Mouse (Mus musculus) forebrain, embryonic 11.5 days (tissue): ENCODE measurements around the gene Patl2. TPM values are rescaled to one million over a fixed set of nuclear protein-coding genes. Genes with fewer than 3 reads are reported as not detected.

Experiments
- ATAC-seq: fragments of 200-750 bp; cut with Nextera tagmentation; replicated peaks from 2 replicates; pipeline ENCODE4 v1.8.0; 2017; ENCODE audit warnings: moderate TSS enrichment; ENCODE audit not compliant: low FRiP score
- DNase-seq: peaks from one replicate; pipeline ENCODE4 v3.0.0-alpha.2; 2017; ENCODE audit warnings: low spot score
- H3K27ac ChIP-seq: fragments of 300-500 bp; sonication (generic); 2 replicates; pipeline ENCODE4 v1.5.1; 2014; ENCODE audit warnings: low read depth, low read length
- H3K27me3 ChIP-seq: fragments of 300-500 bp; sonication (generic); 2 replicates; pipeline ENCODE4 v1.6.1; 2014; ENCODE audit warnings: mild to moderate bottlenecking, low read length, mixed read lengths; ENCODE audit not compliant: control insufficient read depth, insufficient read depth
- H3K36me3 ChIP-seq: fragments of 300-500 bp; sonication (generic); 2 replicates; pipeline ENCODE4 v1.6.1; 2014; ENCODE audit warnings: mild to moderate bottlenecking, low read length, moderate library complexity, mixed read lengths; ENCODE audit not compliant: control insufficient read depth, insufficient read depth
- H3K4me1 ChIP-seq: fragments of 300-500 bp; sonication (generic); replicated peaks from 2 replicates; pipeline ENCODE4 v1.6.1; 2014; ENCODE audit warnings: low read length, mixed read lengths; ENCODE audit not compliant: control insufficient read depth, insufficient read depth
- H3K4me2 ChIP-seq: fragments of 300-500 bp; sonication (generic); 2 replicates; pipeline ENCODE4 v1.6.1; 2014; ENCODE audit warnings: low read depth, mild to moderate bottlenecking, low read length, moderate library complexity, mixed read lengths; ENCODE audit not compliant: severe bottlenecking
- H3K4me3 ChIP-seq: fragments of 300-500 bp; sonication (generic); 2 replicates; pipeline ENCODE4 v1.5.1; 2014; ENCODE audit warnings: low read depth, low read length
- H3K9ac ChIP-seq: fragments of 300-500 bp; sonication (generic); 2 replicates; pipeline ENCODE4 v1.6.1; 2014; ENCODE audit warnings: low read length
- H3K9me3 ChIP-seq: fragments of 300-500 bp; sonication (generic); 2 replicates; pipeline ENCODE4 v1.6.1; 2016; ENCODE audit warnings: low read length, mixed read lengths; ENCODE audit not compliant: control insufficient read depth
- WGBS: fragments of 180-500 bp; shearing (Covaris S2); extraction: QIAGEN DNeasy Blood & Tissue Kit; methylation state at CpG from one replicate; pipeline ENCODE4 v1.1.7; 2014; 5-methylcytosine and 5-hydroxymethylcytosine counted together
- polyA plus RNA-seq: library from polyadenylated mRNA; unstranded; fragments of >200 nt; fragmentation: Nextera tagmentation; extraction: Ambion mirVana; gene quantifications from 2 replicates; pipeline ENCODE4 v1.2.1, GENCODE M21; 2014

Patl2 gene
- polyA plus RNA-seq, 1 experiment from 2014 or later, result not detected

GRCm38 (mm10) chr2:122153681-122154365 lies 32.2 kb downstream of the Patl2 start:
- Histone ChIP-seq H3K4me2 (no peak overlapping the region), H3K9me3 (no peaks in the 10 kb centered on the region), H3K4me1 (no peaks in the 10 kb centered on the region), H3K36me3 (no peaks in the 10 kb centered on the region), H3K4me3 (no peak overlapping the region), H3K9ac (no peak overlapping the region), H3K27ac (no peak overlapping the region), H3K27me3 (no peaks in the 10 kb centered on the region)
- DNase-seq (no peak), ATAC-seq (no peak)
- WGBS, result 81% methylated on average over 6 of the region's 7 CpGs

DNA sequence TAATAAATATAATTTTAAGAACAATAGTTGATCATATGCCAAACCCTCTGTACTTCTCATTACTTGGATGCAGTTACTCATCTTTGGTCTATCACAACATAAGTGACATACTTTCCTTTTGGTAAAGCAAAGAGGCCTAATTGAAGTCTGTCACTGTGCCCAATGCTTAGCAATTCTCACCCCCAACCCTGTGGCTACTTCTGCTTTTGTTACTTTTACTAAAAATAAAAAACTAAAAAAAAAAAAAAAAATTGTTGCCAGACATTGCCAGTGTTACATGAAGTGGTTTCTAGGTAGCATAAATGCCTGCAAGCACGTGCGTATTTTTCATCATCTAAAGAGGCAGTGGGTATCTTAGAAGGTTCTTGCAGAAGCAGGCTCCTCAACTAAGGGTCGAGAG lies 33.1 kb downstream of the Patl2 start:
- H3K27me3 ChIP-seq, result no peaks in the 10 kb centered on the region
- H3K4me2 ChIP-seq, result no peak overlapping the region
- no peak overlapping the region for H3K4me3 ChIP-seq
- H3K9ac ChIP-seq, result no peak overlapping the region
- no peaks in the 10 kb centered on the region for H3K4me1 ChIP-seq
- H3K9me3 ChIP-seq, result no peaks in the 10 kb centered on the region
- no peak for ATAC-seq
- H3K36me3 ChIP-seq, result no peaks in the 10 kb centered on the region
- no peak overlapping the region for H3K27ac ChIP-seq
- WGBS, result 86% methylated on average over 3 of the region's 3 CpGs
- DNase-seq, result no peak

DNA sequence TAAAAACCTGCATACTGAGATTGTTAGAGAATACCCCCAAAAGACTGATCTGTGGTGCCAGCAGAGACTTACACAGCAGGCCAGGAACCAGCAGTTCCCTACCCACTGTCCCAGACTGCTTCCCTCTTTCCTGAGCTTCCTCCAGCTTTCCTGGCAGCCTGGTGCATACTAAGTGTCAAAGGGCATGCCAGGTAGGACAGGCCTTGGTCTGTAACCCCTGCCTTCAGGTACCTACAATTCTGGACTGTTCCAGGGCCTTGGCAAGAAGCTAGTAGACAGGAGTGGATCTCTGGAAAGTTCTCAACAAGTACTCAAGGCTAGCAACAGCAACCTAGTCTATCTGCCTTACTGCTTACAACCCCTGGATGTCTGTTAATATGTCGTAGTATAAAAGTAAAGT lies 34.8 kb downstream of the Patl2 start:
- H3K4me2 ChIP-seq, result no peak overlapping the region

GRCm38 (mm10) chr2:122149716-122150115 lies 36.3 kb downstream of the Patl2 start:
- ATAC-seq, result no peak
- no peak overlapping the region for H3K4me3 ChIP-seq
- no peak overlapping the region for H3K27ac ChIP-seq
- H3K36me3 ChIP-seq, result no peaks in the 10 kb centered on the region
- H3K4me1 ChIP-seq, result peaks cover 2% of the 10 kb centered on the region; the same call in 1 of the 2 replicates
- H3K9me3 ChIP-seq, result no peaks in the 10 kb centered on the region
- no peak for DNase-seq
- no peaks in the 10 kb centered on the region for H3K27me3 ChIP-seq
- H3K9ac ChIP-seq, result no peak overlapping the region
- WGBS, result 78% methylated on average over 3 of the region's 3 CpGs
- no peak overlapping the region for H3K4me2 ChIP-seq

More for the DNA sequence above, 34.8 kb downstream of the Patl2 start:
- Histone ChIP-seq H3K27me3 (no peaks in the 10 kb centered on the region), H3K9ac (no peak overlapping the region), H3K36me3 (no peaks in the 10 kb centered on the region), H3K4me3 (no peak overlapping the region), H3K9me3 (no peaks in the 10 kb centered on the region), H3K4me1 (peaks cover 2% of the 10 kb centered on the region; the same call in 1 of the 2 replicates), H3K27ac (no peak overlapping the region)
- WGBS, result 91% methylated on average over 1 of the region's 1 CpGs
- DNase-seq (no peak), ATAC-seq (no peak)

DNA sequence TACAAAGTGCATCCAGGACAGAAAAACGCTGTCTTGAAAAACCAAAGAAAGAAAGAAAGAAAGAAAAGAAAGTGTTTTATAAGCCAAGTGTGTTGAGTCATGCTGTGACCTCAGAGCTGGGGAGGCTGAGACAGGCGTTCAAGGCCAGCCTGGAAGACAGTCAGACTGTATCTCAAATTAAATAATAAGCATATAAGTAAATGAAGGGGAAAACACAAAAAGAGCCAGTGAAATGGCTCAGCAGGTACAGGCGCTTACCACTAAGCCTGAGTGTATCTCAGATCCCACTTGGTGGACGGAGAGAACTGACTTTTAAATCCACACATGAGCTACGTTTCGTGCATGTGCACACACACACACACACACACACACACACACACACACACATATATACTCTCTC lies 36.7 kb downstream of the Patl2 start:
- no peaks in the 10 kb centered on the region for H3K27me3 ChIP-seq
- DNase-seq (no peak), ATAC-seq (no peak)
- H3K27ac ChIP-seq, result no peak overlapping the region
- WGBS, result 92% methylated on average over 6 of the region's 6 CpGs
- no peak overlapping the region for H3K4me2 ChIP-seq
- peaks cover 2% of the 10 kb centered on the region; the same call in 1 of the 2 replicates for H3K4me1 ChIP-seq
- no peaks in the 10 kb centered on the region for H3K36me3 ChIP-seq
- no peak overlapping the region for H3K4me3 ChIP-seq
- no peak overlapping the region for H3K9ac ChIP-seq
- H3K9me3 ChIP-seq, result no peaks in the 10 kb centered on the region

DNA sequence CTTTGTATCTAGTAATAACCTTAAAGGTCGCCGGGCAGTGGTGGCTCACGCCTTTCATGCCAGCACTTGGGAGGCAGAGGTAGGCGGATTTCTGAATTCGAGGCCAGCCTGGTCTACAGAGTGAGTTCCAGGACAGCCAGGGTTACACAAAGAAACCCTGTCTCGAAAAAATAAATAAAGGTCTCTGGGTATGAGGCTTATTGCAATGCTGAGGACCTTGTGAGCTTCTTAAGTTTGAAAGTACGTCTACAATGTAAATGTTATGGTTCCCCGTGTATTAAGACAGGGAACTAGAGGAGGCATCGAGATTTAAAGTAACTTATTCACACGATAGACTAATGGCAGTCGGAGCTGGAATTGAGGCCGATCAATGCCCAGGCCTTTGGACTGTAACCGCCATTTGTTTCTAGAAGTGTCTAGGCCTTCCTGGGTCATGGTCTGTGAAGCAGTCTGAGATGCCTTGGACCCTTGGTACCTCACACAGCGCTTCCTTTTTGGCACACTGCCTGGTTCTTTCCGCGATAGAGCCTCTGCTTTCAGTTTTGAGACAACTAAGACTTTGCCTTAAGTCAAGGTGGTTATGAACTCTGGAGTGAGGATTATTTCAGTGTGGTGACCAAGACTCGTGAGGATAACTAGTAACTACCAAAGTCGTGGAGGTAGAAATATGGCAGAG lies 37.6 kb downstream of the Patl2 start:
- H3K27me3 ChIP-seq, result no peaks in the 10 kb centered on the region
- no peaks in the 10 kb centered on the region for H3K36me3 ChIP-seq
- peak overlapping the region; percentile 76 for H3K9ac ChIP-seq
- DNase-seq (no peak), ATAC-seq (0 out of 2 replicates have a peak, but pooled peaks have one; percentile 0)
- H3K27ac ChIP-seq, result no peak overlapping the region
- peak overlapping the region; percentile 53 for H3K4me3 ChIP-seq
- peak overlapping the region; percentile 76 for H3K4me2 ChIP-seq
- H3K4me1 ChIP-seq, result peaks cover 2% of the 10 kb centered on the region; the same call in 1 of the 2 replicates
- WGBS, result 41% methylated on average over 18 of the region's 18 CpGs
- H3K9me3 ChIP-seq, result no peaks in the 10 kb centered on the region

DNA sequence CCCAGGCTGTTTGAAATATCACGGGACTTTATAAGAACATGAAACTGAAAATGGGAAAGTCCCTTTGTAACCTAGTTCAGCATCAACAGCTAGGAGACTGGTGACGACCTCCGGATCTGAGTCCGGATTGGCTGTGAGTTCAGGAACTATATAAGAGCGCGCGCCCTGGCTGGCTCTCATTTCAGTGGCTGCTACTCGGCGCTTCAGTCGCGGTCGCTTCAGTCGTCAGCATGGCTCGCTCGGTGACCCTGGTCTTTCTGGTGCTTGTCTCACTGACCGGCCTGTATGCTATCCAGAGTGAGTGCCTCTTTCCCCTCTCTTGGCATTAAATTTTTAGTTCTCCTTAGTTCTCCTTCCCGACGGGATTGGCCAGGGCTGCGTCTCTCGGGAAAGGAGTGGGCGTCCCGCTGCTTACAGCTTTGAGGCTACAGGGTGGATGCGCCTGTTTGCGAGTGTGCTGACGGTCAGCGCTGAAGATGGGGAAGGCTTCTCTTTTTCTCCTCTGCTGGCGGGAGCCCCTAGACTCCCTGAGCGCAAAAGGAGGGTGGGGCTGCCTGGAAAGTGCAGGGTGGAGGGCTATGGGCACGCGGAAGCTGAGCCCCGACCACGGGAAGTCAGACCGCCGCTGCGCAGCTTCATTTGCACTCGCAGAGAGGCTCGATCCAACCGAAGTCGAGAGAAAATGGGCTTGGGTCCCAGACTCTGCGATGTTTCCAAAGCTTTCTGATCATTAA lies 38.3 kb downstream of the Patl2 start, which contains the start of gene B2m:
Gene B2m, plus strand, starts transcription at position 179 of the 734 bp plus-strand sequence.
- Histone ChIP-seq H3K36me3 (no peaks in the 10 kb centered on the region), H3K9ac (peak within 1 kb of the TSS; percentile 76), H3K4me2 (peak within 1 kb of the TSS; percentile 76), H3K9me3 (no peaks in the 10 kb centered on the region), H3K4me1 (peaks cover 2% of the 10 kb centered on the region; the same call in 1 of the 2 replicates), H3K27ac (no peak within 1 kb of the TSS), H3K4me3 (peak within 1 kb of the TSS; percentile 53), H3K27me3 (no peaks in the 10 kb centered on the region)
- ATAC-seq (peak; percentile 99), DNase-seq (peak; percentile 95)
- WGBS, result under 1% methylated on average over 40 of the region's 40 CpGs

DNA sequence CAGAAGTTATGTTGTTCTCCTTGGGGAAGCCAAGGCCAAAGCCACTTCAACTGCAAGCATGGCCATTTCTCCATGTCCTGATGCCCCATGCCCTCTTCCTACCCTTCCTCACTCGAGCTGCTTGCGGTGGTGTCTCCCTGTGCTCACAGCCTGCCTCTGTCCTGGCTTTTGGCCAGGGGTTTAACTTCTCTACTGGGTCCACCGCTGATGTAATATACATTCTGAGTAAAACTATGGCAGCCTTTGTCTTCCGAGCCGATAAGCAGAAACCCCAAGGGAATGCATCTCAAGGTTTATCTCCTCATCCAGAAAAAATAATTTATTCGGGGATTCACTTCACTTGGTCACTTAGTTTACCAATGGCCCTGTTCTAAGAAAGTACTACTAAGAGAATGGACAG lies 39.3 kb downstream of the Patl2 start:
- DNase-seq (no peak), ATAC-seq (no peak)
- Histone ChIP-seq H3K36me3 (no peaks in the 10 kb centered on the region), H3K27ac (no peak overlapping the region), H3K4me3 (no peak overlapping the region), H3K9ac (no peak overlapping the region), H3K4me1 (peaks cover 2% of the 10 kb centered on the region; the same call in 1 of the 2 replicates), H3K9me3 (no peaks in the 10 kb centered on the region), H3K4me2 (no peak overlapping the region), H3K27me3 (no peaks in the 10 kb centered on the region)
- 86% methylated on average over 6 of the region's 6 CpGs for WGBS
